Mouse (Mus musculus): ENCODE results near the gene Srp14. TPM values are rescaled to one million over a fixed set of nuclear protein-coding genes. Genes with fewer than 3 reads are reported as not detected.

Gene Srp14
- total RNA-seq (2014; fragmentation: Nextera tagmentation) (221 and 248 TPM in 2 replicates), total RNA-seq (2017) (186 and 206 TPM in 2 replicates)

DNA sequence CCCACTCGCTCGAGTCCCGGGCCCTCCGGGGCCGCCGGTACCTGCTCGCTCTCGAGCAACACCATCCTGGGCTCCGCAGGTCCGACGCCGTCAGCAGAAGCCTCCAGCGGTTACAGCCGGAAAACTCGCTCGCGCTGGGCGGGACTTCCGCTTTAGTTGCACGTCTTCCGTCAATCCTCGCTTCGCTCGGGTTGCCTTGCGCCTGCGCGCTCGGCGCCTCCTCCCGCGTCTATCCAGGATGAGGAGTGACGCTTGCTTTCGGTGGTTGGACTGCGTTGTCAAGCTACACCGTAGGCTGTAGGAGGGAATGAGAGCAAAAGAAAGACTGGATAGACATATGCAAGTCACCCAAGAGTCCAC is at the start of gene Srp14:
Gene Srp14, minus strand, starts transcription at position 162 of the 360 bp plus-strand sequence.
- peak; percentile 97 for ATAC-seq (replicated peaks; ENCODE audit: poor library complexity, severe bottlenecking)

DNA sequence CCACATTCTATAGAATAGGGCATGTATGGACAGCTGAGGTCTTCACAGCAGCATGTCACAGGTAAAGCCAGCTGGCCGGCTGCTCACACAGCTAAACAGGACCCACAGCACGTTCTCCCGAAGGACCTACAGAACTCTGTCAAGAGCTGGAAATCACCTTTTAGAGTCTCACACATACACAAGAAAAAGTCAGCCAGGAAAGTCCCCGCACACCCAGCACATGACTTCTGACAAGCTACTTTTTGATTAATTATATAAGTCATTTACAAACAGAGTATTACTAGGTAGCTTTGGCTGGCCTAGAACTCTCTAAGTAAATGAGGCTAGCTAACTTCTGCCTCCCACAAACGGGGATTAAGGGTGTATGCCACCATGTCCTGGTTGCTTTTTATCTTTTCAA is 47.0 kb upstream of the Srp14 start:
- ATAC-seq (replicated peaks; ENCODE audit: poor library complexity, severe bottlenecking), result no peak

DNA sequence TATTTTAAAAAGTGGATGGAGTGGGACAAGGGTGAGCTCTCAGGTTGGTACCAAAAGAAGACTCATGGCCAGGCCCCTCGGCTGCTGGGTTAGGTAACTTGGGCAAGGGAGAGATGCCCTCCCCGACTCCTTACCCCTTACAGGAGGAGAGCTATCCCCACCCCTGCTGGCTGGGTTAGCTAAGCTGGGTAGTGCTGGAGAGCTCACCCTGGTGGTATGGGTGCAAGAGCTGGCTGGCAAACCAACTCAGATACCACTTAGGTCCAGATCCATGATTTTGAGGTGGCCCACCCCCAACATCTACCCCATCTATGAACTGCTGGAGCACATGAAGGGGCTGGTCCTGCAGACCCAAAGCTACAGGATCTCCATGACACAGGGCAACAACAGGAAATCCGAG is 45.3 kb upstream of the Srp14 start:
- ATAC-seq (replicated peaks; ENCODE audit: poor library complexity, severe bottlenecking), result no peak

DNA sequence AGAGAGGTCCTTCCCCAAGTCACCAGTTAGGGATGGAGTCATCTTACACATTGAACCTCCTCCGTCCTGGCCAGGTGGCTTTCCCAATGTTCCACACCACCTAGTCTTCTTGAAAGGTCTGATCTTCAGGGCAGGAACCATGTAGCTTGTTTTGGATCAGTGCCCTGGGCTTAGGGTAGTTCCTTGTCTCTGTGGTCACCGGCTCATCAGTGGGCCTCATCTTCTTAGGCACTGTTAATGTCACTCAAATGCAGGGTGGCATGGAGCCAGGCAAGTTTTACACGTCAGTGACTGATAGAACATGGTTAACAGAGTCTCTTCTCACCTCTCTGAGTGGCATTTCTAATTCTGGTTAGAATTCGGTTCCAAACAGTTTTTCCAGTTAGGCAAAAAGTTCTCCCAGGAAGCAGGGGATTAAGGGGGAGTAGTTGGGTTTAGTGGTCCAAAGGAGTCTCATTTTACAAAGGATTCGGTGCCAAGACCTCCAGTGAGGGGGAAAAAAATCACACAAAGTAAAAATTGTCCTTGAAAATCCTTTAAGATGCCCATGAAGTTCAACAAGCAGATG is 43.7 kb upstream of the Srp14 start:
- ATAC-seq (replicated peaks; ENCODE audit: poor library complexity, severe bottlenecking), result peak; percentile 24

DNA sequence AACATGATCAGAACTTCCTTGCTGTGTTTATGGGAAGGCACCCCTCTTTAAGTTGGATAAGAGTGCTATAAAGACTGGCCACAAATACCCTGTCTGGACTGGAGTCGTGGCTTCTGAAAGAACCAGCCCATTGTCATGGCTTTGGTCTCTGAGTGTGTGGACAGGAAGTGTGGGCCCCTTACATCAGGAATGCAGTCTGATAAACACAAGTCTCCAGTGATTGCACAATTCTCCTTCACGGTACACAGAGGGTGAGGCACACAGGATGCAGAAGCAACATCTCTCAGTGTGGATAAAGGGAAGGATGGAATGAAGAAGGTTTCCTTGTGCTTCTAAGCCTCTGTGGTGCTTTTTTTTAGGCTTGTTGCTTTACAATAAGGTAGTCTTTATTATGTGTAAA is 42.8 kb upstream of the Srp14 start:
- peak; percentile 98 for ATAC-seq (replicated peaks; ENCODE audit: poor library complexity, severe bottlenecking)

DNA sequence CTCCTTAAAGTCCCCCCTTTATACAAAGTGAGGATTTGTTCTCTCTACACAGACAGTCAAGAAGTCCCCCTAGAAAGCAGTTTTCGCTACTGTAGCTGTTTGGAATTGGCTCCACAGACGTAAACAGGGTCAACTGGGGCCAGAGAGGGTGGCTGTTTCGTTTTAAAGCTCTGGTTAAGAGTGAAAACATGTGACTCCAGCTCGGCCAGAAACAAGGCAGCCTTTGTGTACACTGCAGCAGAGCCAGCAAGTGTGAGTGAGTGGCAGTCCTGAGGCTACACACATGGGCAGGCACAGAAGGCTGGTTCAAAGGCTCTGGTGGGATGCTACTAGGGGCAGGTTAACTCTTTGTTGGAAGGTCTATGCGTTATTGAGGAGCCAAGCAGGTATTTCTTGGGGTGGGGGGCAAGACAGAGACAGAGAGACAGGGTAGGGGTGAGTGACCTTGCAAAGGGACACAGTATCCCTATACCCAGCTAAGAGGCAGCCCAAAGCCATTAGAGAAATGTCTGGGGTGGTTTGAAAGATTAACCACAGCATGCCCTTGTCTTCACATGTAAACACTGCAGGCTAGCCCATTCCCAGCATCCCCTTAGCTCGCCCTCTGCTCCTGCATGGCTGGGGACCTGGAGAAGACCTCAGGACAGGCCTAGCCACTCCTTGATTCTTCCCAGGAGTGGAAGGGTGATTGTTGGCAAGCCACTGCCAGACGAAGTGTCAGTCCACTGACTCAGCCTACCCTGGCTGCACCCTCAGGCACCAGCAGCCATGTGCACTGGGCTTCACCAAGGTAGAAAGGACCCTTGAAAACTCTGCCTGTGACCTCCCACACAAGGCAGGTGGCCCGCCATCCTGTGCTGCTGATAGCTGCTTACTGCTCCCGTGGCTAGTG is 40.8 kb upstream of the Srp14 start:
- 0 out of 2 replicates have a peak, but pooled peaks have one; percentile 3 for ATAC-seq (replicated peaks; ENCODE audit: poor library complexity, severe bottlenecking)

DNA sequence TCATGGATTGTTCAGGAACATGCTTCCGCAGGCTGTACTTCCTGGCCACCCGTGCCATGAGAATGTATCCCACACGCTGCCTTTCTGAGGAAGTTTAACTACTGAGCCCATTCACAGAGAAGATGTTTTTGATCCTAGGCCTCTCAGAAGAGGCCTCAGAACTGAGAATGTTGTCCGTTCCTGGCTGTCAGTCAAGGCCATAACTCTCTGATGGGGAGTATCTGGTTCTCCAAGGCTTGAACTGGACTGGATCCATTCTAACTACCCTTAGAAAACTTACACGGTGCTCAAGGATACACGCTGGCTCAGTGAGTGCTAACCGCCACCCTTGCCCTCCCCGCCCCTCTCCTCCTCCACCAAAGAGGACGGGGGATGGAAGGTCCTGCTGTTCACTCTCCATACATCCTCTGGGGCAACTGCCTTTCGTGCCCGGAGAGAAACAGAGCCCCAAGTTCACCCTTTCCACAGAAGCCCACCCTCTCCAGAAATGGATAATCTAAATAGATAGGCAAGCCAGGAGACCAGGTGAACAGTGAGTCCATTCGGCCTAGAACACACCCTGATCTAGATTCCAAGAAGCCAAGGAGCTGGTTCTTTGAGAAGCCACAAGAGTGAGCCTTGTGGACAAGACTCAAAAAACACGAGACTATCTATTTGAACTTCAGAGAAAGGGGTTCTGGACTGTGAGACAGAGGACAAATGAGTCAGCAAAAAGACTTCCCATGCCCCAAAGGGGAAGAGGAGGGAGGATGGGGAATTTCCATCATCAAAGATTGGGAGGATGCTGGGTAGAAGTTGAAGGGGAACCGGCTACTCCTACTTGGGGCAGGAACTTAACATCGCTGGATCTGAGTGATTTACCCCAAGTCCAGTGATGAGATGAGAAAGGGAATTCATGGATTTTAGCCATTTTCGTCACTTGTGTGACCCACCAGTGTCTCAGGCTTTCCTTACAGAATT is 33.2 kb upstream of the Srp14 start:
- ATAC-seq (replicated peaks; ENCODE audit: poor library complexity, severe bottlenecking), result peak; percentile 50

DNA sequence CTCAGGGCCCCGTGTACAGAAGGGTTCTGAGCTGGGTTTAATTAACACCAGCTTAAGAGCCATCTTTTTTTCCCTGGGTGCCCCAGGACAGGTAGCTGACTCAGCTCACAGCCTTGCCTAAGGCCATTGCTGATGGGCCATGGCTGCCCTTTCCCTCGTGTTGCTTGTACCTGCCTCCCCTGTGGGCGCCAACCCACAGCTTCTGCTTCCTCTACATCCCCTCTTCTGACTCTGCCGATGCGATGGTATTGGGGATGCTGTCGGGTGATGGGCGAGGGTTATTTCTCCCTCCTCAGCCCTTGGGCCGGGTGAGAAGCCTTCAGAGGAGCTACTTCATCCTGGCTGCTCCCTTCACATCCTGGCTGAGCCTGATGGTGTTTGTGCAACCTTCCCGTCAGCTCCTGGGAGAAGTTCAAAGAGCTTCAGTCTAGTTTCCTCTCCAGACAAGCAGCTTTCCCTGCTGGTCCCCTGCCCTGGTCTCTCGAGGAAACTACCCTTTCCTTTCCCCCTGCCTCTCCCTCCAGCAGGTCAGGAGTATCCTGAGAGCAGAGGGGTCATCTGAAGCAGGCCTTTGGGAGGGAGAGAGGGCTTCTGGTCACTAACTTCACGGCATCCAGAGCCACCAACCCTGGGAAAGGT is 32.4 kb upstream of the Srp14 start:
- peak; percentile 46 for ATAC-seq (replicated peaks; ENCODE audit: poor library complexity, severe bottlenecking)

DNA sequence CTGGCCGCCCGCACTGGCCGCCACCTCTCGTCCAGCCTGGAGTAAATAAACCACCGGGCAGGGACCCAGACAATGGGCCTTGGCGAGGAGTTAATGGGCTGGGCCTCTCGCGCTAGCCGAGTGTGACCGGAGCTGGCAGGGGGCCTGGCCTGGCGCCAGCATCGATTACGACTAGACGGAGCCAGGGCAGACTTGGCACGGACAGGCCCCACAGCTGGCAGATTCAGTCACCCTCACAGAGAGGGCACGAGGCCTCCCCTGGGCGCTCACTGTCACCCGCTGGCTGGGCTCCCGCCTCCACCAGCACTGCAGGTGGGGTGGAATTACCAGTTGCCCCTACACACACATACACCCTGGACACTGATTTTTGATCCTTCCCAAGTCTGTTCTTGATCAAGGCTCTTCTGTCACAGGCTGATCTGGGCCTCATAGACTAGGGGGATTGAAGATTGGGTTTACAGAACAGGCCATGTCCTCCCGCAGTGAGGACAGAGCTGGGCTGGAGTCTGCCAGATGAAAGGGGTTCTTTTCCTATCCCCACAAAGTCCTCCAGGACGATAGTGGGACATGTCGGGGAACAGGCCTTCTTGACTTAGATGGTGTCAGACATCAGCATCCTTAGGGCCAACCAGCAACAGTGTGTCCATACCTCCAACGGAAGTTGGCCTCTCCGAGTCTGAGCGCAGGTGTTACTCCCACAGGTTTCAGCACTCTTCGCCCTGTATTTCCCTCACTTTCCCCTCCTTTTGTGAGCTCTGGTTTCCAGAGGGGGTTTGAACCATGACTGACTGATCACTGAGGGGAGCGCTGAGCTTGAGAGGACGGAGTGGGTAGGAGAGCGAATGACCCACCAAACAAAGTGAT is 31.2 kb upstream of the Srp14 start:
- ATAC-seq (replicated peaks; ENCODE audit: poor library complexity, severe bottlenecking), result no peak

DNA sequence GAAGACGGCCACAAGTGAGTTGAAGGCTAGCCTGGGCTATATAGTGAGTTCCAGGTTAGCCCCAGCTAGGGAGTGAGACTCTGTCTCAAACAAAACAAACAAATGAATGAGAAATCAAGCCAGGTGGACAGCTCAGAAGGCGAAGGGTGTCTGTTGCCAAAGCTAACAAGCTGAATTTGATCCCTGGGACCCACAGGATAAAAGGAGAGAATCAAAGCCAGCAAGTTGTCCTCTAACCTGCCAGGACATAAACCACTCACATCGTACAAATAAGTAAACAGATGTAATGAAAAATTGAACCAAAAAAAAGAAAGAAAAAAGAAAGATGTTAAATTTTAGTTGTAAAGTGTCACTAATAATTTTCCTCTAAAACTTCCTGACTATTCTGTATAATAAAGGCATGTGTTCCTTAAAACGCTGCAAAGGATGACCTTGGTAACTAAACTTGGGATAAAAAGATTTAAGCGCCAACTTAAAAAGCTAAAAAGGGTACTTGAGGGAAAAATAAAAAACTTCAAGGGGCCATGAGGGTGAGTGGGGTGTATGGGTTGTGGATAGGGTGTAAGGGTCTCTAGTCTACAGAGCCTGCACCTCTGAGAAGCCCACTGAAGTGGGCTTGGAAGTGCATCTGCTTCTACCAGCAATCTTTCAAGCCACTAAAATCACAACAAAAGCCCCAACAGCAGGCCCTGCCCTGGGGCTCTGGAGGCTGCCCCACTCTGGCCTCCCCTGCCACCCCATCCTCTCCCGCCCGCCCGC is 30.4 kb upstream of the Srp14 start:
- ATAC-seq (replicated peaks; ENCODE audit: poor library complexity, severe bottlenecking), result no peak

DNA sequence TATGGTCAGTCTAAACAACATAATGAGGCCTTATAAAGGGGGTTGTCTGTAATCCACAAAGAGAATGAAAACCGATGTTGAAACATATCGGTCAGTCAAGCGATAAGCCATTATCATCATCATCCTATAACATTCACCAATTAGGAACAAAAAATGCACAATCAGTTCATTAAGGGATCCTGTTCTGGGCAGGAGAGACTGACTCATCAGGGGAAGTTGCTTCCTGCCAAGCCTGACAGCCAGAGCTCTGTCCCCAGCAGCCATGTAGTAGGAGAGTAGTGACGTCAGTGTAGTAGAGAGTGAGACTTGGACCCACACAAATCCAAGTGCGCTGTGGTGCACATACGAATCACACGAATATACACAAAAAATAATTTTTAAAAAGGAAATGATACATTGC is 27.6 kb upstream of the Srp14 start:
- peak; percentile 71 for ATAC-seq (replicated peaks; ENCODE audit: poor library complexity, severe bottlenecking)

DNA sequence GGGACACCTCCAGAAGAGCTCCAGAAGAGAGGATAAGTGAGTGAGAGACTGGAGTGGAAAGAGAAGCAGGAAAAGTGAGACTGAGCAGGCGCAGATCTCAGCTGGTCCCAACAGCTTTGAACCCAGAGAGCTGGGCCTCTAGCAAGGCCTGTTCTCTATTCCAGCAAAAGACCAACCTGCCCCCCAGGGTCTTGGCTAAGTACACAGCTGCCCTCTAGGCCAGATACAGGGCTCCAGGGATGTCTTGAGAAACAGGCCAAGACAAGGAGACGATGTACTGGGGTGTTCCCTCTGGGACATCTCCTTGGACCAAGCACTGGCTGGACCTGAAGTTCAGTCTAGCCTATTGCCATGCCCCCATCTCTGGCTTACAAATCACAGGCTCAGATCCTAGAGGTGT is 20.7 kb upstream of the Srp14 start:
- no peak for ATAC-seq (replicated peaks; ENCODE audit: poor library complexity, severe bottlenecking)

DNA sequence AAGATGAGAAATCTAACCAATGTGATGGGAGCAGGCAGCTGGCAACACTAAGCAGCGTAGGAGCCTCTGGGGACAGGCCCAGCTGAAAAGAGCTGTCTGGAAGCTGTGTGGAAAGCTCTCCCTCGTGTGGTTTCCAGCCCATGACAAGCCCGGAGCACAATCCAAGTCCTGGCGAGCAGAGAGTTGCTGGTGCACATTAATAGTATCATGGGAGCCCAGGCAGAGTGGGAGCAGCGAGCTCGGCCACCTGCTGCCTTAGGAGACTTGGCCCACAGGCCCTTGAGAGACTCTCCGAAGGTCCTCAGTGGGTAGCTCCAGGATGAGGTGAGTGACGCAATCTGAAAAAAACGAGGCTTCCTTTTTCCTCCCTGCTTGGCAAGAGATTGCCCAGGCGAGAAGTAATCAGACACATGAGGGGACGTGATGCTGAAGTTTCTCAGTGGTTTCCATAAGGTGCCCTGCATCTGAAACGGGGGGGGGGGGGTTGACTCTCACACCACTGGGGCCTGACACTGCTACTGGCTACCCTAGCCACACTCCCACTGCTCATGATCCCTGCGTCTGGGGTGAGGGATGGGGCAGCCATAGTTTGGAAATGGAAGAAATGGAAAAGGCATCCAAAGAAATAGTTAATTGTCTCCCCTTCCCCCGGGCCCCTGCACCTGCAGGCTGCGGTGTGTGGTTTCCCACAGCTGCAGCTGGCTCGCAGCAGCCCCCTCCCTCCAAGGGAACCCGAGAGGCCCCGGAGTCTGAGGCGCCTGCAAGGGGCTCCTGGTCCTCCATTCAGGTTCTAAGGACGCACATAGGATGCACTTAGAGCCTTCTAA is 19.8 kb upstream of the Srp14 start:
- ATAC-seq (replicated peaks; ENCODE audit: poor library complexity, severe bottlenecking), result peak; percentile 91

DNA sequence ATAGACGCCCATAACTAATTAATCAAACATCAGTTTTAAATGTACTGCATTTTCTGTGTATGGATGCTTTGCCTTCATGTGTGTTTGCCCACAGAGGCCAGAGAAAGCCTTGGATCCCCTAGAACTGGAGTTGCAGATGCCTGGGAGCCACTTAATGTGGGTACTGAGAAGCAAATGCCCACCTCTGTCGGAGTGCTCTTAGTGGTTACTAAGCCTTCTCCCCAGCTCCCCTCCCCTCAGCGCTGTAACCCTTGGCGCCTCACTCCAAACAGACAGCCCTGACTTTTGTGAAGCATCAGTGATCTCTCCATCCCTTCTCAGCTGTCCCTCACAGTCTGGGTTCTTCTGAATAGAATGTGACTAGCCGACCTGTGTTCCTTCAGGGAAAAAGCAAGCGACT is 19.0 kb upstream of the Srp14 start:
- no peak for ATAC-seq (replicated peaks; ENCODE audit: poor library complexity, severe bottlenecking)

DNA sequence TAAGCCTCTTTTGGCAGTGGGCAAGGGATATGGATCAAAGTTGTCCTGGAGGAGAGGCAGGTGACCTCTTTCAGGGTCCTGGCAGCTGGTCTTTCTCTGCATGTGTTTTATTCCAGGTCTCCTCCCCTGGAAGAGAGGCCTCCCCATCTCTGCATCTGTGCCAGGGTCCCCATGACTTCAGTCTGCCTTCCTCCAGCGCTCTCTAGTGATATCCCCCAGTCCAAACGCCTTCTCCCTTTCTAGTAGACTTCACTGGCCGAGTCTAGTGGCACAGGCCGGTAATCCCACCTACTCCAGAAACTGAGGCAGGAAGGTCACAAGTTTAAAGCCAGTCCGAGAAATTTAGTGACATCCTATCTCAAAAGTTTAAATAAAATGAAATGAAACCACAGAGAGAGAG is 18.4 kb upstream of the Srp14 start:
- no peak for ATAC-seq (replicated peaks; ENCODE audit: poor library complexity, severe bottlenecking)

DNA sequence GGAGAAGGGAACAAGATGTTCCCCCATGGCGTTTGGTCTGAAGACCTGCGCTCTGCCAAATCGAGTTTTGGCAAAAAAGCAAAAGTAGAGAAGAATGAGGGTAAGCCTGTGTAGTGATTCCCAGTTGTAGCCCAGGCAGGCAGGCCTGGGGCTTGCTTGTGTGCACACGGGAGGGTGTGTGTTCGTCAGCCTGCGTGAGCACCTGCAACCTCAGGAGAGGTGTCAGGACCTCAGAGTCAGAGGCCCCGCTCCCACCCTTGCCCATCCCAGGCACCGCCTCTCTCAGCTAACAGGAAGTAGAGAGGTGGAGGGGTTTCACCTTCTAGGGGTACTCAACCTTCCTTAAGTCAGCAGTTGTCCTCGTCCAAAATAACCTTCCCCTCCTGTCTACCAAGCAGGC is 15.5 kb upstream of the Srp14 start:
- ATAC-seq (replicated peaks; ENCODE audit: poor library complexity, severe bottlenecking), result no peak

DNA sequence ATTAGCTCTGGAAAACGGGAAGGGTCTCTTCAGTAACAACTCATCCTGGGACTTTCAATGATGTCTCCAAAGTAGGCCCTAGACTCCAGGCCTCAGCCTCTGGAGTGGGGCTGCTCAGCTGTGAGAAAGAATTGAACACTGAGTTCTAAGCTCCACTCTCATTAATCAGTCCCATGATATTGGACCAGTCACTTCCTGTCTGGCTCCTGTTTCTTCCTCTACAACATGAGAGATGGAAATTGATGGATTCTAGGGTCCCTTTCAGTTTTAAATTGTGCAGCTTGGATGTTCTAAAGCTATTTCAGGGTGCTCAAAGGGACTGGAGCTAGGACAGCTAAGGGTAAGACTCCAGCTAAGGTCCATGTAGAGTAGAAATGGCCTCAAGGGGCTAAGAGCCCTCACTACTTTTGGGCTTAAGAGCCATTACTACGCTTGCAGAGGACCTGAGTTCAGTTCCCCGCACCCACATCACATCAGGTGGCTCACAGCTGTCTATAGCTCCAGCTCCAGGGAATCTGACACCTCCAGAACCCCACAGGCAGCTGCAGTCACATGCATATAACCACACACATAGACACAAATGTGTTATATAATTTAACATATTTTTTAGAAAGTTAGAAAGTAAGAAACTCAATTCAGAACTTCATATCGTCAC is 12.4 kb upstream of the Srp14 start:
- no peak for ATAC-seq (replicated peaks; ENCODE audit: poor library complexity, severe bottlenecking)

Data from granulocyte monocyte progenitor cell, adult 5-6 weeks (primary cell).